Mouse (Mus musculus) ES-Bruce4 (cell line): ENCODE data around the gene Sptb.

ENCODE experiments used
- CTCF ChIP-seq: IDR thresholded peaks from one replicate; pipeline ENCODE4 v1.8.1; 2011; ENCODE audit warnings: low read depth, low read length
- POLR2A ChIP-seq: IDR thresholded peaks from one replicate; pipeline ENCODE4 v1.8.1; 2011; ENCODE audit warnings: low read length; ENCODE audit not compliant: insufficient read depth

DNA sequence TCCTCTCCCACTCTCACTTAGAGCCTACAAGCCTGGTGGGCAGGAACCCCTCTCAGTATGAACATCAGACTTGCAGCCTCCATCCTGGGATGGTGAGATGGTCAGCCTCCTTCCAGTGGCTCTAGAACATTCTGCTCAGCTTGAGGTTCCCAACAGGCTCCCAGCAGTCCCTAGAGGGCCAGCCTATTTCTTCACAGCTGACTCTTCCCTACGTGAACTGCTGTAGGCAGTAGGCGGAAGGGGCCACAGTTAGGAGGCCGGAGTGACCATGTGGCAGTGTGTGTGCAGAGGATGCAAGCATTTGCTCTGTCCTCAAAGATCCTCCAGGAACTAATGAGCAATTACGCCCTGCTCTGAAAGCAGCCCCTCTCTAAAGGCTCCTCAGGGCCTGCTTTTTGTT, 92.2 kb downstream of the Sptb start:
- TF ChIP-seq CTCF, result no peak
- TF ChIP-seq POLR2A, result no peak
